Comparison of ENCODE assay signal across 8 mouse cellular contexts in genomic region chr9:61315371-61316298, GRCm38 (mm10). TPM values are rescaled to one million over a fixed set of nuclear protein-coding genes. Genes with fewer than 3 reads are reported as not detected.
DNase-seq lines count a peak whose midpoint lies in the region; ATAC-seq lines count a peak whose summit lies in the region.

No protein-coding gene starts in this region.

- DNase-seq in adrenal gland, postnatal 36 days, result peak; percentile 70 to 79
- DNase-seq in heart, postnatal 10 days, result peak; percentile 67 to 72
- DNase-seq in kidney, postnatal 36 days, result peak; percentile 82 to 83
- DNase-seq in embryo, embryonic 11 days, result no peak
- no peak for DNase-seq in spleen, adult 18-20 months

- no peak overlapping the region; the same call in 1 of the 2 replicates for H3K4me2 ChIP-seq in embryonic facial prominence, embryonic 15.5 days (replicated peaks)
- no peak overlapping the region for H3K4me2 ChIP-seq in midbrain, embryonic 16.5 days (ENCODE audit: low read length)

- no peaks in the 10 kb centered on the region for H3K36me3 ChIP-seq in embryonic facial prominence, embryonic 15.5 days
- H3K36me3 ChIP-seq in midbrain, embryonic 16.5 days (ENCODE audit: control insufficient read depth, insufficient read depth, low read length), result no peaks in the 10 kb centered on the region

- H3K4me3 ChIP-seq in embryonic facial prominence, embryonic 15.5 days (replicated peaks), result no peak overlapping the region
- H3K4me3 ChIP-seq in midbrain, embryonic 16.5 days (ENCODE audit: low read depth, low read length), result no peak overlapping the region

- WGBS in embryonic facial prominence, embryonic 15.5 days, result 41% methylated on average over 17 of the region's 17 CpGs
- 53% methylated on average over 17 of the region's 17 CpGs for WGBS in midbrain, embryonic 16.5 days

- peak; percentile 26 for ATAC-seq in embryonic facial prominence, embryonic 15.5 days (ENCODE audit: insufficient number of reproducible peaks, low FRiP score, low TSS enrichment, low read depth)
- ATAC-seq in midbrain, embryonic 16.5 days, result peak; percentile 21; the same call in 1 of the 2 replicates
- no peak for ATAC-seq in megakaryocyte, adult 5-6 weeks (ENCODE audit: poor library complexity, severe bottlenecking)

- H3K9ac ChIP-seq in embryonic facial prominence, embryonic 15.5 days, result no peak overlapping the region
- H3K9ac ChIP-seq in midbrain, embryonic 16.5 days (ENCODE audit: low read depth, low read length), result no peak overlapping the region

- no peaks in the 10 kb centered on the region for H3K9me3 ChIP-seq in embryonic facial prominence, embryonic 15.5 days (replicated peaks)
- H3K9me3 ChIP-seq in midbrain, embryonic 16.5 days (replicated peaks; ENCODE audit: control insufficient read depth, low read length, poor library complexity, severe bottlenecking), result no peaks in the 10 kb centered on the region

- H3K27ac ChIP-seq in embryonic facial prominence, embryonic 15.5 days (replicated peaks), result peak overlapping the region; percentile 45
- no peak overlapping the region for H3K27ac ChIP-seq in midbrain, embryonic 16.5 days (ENCODE audit: low read length)

- H3K27me3 ChIP-seq in embryonic facial prominence, embryonic 15.5 days, result peaks cover 21% of the 10 kb centered on the region
- H3K27me3 ChIP-seq in midbrain, embryonic 16.5 days (ENCODE audit: control insufficient read depth, insufficient read depth, low read depth, low read length), result no peaks in the 10 kb centered on the region

- intact Hi-C loops in heart, postnatal 10 days (cut with DNase I), result loop anchor here (5.0 kb wide), 1 partner anchor 52 kb away; no protein-coding TSS in a partner anchor

- H3K4me1 ChIP-seq in embryonic facial prominence, embryonic 15.5 days, result peaks cover 30% of the 10 kb centered on the region
- peaks cover 16% of the 10 kb centered on the region; the same call in 1 of the 2 replicates for H3K4me1 ChIP-seq in midbrain, embryonic 16.5 days (ENCODE audit: control insufficient read depth, insufficient read depth, low read length)

RNA-seq across cellular contexts. Expression of gene Tle3, which starts 56.5 kb away (rescaled TPM):
- 100 to 1,000 TPM; 121 to 144 TPM for total RNA-seq in adrenal gland, postnatal 36 days (2021)
- 35.3 and 36.0 TPM in 2 replicates for polyA plus RNA-seq in embryonic facial prominence, embryonic 15.5 days (2015; fragmentation: Nextera tagmentation; extraction: Ambion mirVana)
- 10 to 100 TPM; 26.9 to 27.4 TPM for total RNA-seq in heart, postnatal 10 days (2021)
- 27.4 and 29.7 TPM in 2 replicates for polyA plus RNA-seq in midbrain, embryonic 16.5 days (2015; fragmentation: Nextera tagmentation; extraction: Ambion mirVana)
- total RNA-seq in megakaryocyte, adult 5-6 weeks (2015), result 113 and 146 TPM in 2 replicates
- 79.4 and 92.9 TPM in 2 replicates for total RNA-seq in megakaryocyte, adult 5-6 weeks (2017)

Comparison
In these comparisons a context has a peak if more than half of its experiments do, and no peak if none do; other contexts are left out.
1. DNase-seq: peak in adrenal gland, postnatal 36 days (2 of 2), heart, postnatal 10 days (2 of 2) and kidney, postnatal 36 days (2 of 2); none in embryo, embryonic 11 days (single experiment) and spleen, adult 18-20 months (0 of 2).